Mouse (Mus musculus): ENCODE data around the gene Capn1. TPM values are rescaled to one million over a fixed set of nuclear protein-coding genes. Genes with fewer than 3 reads are reported as not detected.
A peak's percentile ranks its signal among the peaks of the same experiment; 100 is the strongest.

The Capn1 gene
- polyA plus RNA-seq, 1 experiment from 2014 or later, result 5.4 TPM

DNA sequence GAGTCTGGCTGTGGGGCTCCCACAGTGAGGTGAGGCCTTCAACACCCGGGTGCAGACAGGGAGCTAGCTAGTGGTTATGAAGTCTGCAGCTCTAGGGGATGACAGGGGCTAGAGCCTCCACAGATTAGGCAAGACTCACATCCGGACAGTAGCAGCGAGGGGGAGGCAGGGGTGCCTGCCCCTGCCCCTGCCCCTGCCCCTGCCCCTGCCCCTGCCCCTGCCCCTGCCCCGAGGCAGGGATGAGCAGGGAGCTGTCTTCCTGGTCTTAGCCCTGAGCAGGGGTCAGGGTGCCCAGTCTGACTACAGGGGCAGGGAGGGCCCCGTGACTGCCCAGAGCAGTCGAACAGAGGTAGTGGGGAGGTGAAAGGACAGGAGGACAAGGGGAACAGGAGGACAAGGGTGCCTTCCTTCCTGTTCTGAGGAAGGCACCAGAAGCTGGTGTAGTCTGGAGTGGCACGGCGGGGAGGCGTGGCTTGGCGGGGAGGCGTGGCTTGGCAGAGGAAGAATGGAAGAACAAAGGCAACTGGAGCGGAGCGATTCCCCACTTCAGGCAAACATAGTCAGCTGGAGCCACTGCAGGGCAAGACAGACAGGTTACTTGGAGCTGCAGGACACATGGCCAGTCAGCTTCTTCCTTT lies 26.8 kb downstream of the Capn1 start:
- ATAC-seq (ENCODE audit: low FRiP score) (peak; percentile 71; the same call in 1 of the 2 replicates), DNase-seq (ENCODE audit: low spot score) (peak; percentile 79)
- Histone ChIP-seq H3K27ac (peak overlapping the region; percentile 67), H3K4me2 (replicated peaks) (peak overlapping the region; percentile 42), H3K9ac (peak overlapping the region; percentile 52; the same call in 1 of the 2 replicates), H3K4me3 (replicated peaks; ENCODE audit: low read length) (peak overlapping the region; percentile 9; the same call in 1 of the 2 replicates), H3K36me3 (replicated peaks; ENCODE audit: control insufficient read depth, insufficient read depth) (no peaks in the 10 kb centered on the region), H3K27me3 (ENCODE audit: control insufficient read depth, insufficient read depth, low read length) (no peaks in the 10 kb centered on the region), H3K4me1 (replicated peaks; ENCODE audit: control insufficient read depth, insufficient read depth, low read length) (peaks cover 7% of the 10 kb centered on the region), H3K9me3 (ENCODE audit: control insufficient read depth, low read length) (no peaks in the 10 kb centered on the region)
- WGBS, result 6% methylated on average over 12 of the region's 13 CpGs

DNA sequence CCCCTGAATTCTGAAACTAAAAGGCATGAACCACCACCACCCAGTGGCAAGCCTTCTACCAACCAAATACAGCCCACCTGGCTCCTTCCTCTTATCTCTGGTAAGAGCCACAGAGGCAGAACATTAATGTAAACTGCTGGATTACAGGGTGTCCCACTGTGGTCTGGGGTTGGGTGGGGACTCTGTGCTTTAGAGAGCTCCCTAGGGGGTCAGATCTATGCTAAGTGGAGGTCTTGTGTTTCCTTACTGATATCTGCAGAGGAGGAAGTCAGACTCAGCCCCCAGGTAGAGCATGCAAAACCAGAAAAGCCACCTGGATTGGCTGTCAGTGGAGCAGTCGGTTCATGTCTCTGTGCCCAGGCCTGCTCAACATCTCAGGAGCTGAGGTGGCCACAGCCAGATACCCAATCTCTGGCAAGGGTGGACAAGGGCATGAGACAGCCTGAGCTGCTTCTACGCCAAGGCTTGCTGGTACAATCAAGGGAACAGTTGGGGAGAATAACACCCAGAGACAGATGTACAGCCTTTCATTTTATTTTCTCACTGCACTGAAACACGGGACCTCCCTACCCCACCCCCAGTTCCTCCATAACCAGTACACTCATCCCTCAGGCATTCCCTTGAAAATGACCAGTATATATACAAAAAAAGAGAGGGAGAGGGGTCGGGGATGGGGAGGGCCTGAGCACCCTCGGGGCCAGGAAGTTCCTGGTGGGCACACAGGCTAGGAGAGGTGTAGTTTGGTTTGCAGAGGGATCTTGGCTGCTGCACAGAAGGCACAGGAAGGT lies 27.5 kb downstream of the Capn1 start:
- H3K27ac ChIP-seq, result no peak overlapping the region
- H3K36me3 ChIP-seq (replicated peaks; ENCODE audit: control insufficient read depth, insufficient read depth), result no peaks in the 10 kb centered on the region
- H3K9ac ChIP-seq, result no peak overlapping the region
- H3K27me3 ChIP-seq (ENCODE audit: control insufficient read depth, insufficient read depth, low read length), result no peaks in the 10 kb centered on the region
- ATAC-seq (ENCODE audit: low FRiP score) (no peak), DNase-seq (ENCODE audit: low spot score) (no peak)
- H3K9me3 ChIP-seq (ENCODE audit: control insufficient read depth, low read length), result no peaks in the 10 kb centered on the region
- no peak overlapping the region for H3K4me3 ChIP-seq (replicated peaks; ENCODE audit: low read length)
- peaks cover 7% of the 10 kb centered on the region for H3K4me1 ChIP-seq (replicated peaks; ENCODE audit: control insufficient read depth, insufficient read depth, low read length)
- WGBS, result 73% methylated on average over 5 of the region's 5 CpGs
- H3K4me2 ChIP-seq (replicated peaks), result no peak overlapping the region

DNA sequence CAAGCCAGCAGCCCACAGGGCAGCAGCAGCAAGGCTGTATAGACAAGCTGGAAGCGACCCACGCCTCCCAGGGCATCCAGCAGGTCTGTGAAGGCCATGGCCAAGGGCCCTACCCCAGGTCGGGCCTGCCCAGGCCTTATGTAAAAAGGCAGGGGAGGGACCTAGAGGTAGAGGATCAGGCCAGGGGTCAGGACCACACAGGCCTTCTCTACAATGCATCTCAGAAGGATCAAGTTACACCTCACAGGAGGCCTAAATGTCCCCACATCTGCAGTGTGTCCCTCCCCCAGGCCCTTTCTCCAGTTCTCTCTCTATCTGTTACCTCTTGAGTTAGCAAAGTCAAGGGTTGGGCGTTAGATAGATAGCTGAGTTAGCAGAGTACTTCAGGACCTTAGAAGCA lies 29.7 kb downstream of the Capn1 start, which contains the start of gene Slc22a20:
Slc22a20 (minus strand) TSS at position 101 of the 400 bp plus-strand sequence.
- 49% methylated on average over 4 of the region's 4 CpGs for WGBS
- Histone ChIP-seq H3K4me1 (replicated peaks; ENCODE audit: control insufficient read depth, insufficient read depth, low read length) (peaks cover 7% of the 10 kb centered on the region), H3K9me3 (ENCODE audit: control insufficient read depth, low read length) (no peaks in the 10 kb centered on the region)

DNA sequence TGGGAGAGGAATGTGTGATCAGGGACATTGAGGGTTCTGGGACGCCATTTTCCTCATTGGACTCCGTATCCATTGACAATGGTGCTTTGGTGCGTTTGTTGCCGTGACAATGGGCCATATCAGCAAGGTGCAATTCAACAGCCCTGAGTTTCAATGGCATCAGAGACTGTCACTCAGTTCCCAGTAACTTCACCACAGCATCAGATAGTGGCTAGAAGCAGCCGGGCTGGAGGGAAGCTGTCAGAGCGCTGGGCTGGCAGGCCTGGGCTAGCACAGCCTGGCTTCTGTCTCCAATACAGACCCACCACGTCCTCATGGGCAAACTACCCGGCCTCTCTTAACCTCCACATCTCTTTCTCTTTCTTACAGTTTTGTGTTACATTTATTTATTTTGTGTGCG lies 35.2 kb downstream of the Capn1 start:
- Histone ChIP-seq H3K27me3 (ENCODE audit: control insufficient read depth, insufficient read depth, low read length) (no peaks in the 10 kb centered on the region), H3K9ac (no peak overlapping the region), H3K9me3 (ENCODE audit: control insufficient read depth, low read length) (no peaks in the 10 kb centered on the region), H3K4me1 (replicated peaks; ENCODE audit: control insufficient read depth, insufficient read depth, low read length) (no peaks in the 10 kb centered on the region), H3K27ac (no peak overlapping the region), H3K36me3 (replicated peaks; ENCODE audit: control insufficient read depth, insufficient read depth) (no peaks in the 10 kb centered on the region), H3K4me3 (replicated peaks; ENCODE audit: low read length) (no peak overlapping the region), H3K4me2 (replicated peaks) (no peak overlapping the region)
- DNase-seq (ENCODE audit: low spot score), result no peak
- WGBS, result 86% methylated on average over 9 of the region's 9 CpGs
- ATAC-seq (ENCODE audit: low FRiP score), result no peak

More for the DNA sequence above, 29.7 kb downstream of the Capn1 start, which contains the start of gene Slc22a20:
- Histone ChIP-seq H3K36me3 (replicated peaks; ENCODE audit: control insufficient read depth, insufficient read depth) (no peaks in the 10 kb centered on the region), H3K27ac (no peak within 1 kb of the TSS), H3K27me3 (ENCODE audit: control insufficient read depth, insufficient read depth, low read length) (no peaks in the 10 kb centered on the region), H3K4me2 (replicated peaks) (no peak within 1 kb of the TSS), H3K9ac (no peak within 1 kb of the TSS), H3K4me3 (replicated peaks; ENCODE audit: low read length) (no peak within 1 kb of the TSS)
- ATAC-seq (ENCODE audit: low FRiP score) (no peak), DNase-seq (ENCODE audit: low spot score) (no peak)

DNA sequence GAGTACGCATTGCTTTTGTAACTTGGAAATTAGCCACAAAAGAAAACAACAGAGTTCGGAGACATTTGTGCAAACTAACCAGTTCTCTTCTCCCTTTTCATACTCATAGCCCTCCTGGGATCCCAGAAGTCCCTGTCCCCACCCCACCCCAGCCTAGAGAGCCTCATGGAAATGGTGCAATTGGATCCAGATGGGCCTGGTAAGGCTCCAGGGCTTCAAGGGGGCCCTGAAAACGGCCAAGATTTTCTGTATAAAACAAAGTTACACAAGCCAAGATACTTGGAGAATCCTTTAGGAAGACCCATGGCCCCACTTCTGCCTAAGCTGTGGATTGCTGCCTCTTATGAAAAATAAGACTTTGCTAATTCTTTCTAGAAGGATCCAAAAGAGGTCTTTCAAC lies 38.0 kb downstream of the Capn1 start:
- no peaks in the 10 kb centered on the region for H3K4me1 ChIP-seq (replicated peaks; ENCODE audit: control insufficient read depth, insufficient read depth, low read length)
- H3K36me3 ChIP-seq (replicated peaks; ENCODE audit: control insufficient read depth, insufficient read depth), result no peaks in the 10 kb centered on the region
- H3K9ac ChIP-seq, result no peak overlapping the region
- H3K27me3 ChIP-seq (ENCODE audit: control insufficient read depth, insufficient read depth, low read length), result no peaks in the 10 kb centered on the region
- H3K27ac ChIP-seq, result no peak overlapping the region
- no peak overlapping the region for H3K4me3 ChIP-seq (replicated peaks; ENCODE audit: low read length)
- no peak for ATAC-seq (ENCODE audit: low FRiP score)
- 77% methylated on average over 3 of the region's 3 CpGs for WGBS
- no peak for DNase-seq (ENCODE audit: low spot score)
- H3K4me2 ChIP-seq (replicated peaks), result no peak overlapping the region
- H3K9me3 ChIP-seq (ENCODE audit: control insufficient read depth, low read length), result no peaks in the 10 kb centered on the region

DNA sequence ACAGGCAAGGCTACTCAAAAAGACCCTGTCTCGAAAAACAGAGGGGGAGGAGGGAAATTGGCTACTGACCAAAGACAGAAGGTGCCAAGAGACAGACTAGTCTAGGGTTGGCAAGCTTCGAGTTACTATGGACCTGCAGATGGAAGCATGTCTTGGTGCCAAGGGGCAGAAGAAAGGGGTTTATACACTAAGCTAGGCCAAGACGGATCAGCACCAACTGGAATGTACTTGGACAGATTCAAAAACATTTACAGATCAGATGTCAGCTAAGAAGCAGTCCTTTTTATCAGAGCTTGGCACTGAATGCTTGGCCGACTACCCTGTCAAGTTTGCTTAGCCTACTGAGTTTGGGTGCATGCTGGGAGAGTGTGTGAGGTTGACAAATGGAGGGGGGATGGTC lies 40.0 kb downstream of the Capn1 start:
- H3K36me3 ChIP-seq (replicated peaks; ENCODE audit: control insufficient read depth, insufficient read depth), result no peaks in the 10 kb centered on the region
- DNase-seq (ENCODE audit: low spot score) (peak; percentile 65), ATAC-seq (ENCODE audit: low FRiP score) (peak; percentile 57; the same call in 1 of the 2 replicates)
- H3K9ac ChIP-seq, result no peak overlapping the region
- no peak overlapping the region for H3K4me2 ChIP-seq (replicated peaks)
- H3K9me3 ChIP-seq (ENCODE audit: control insufficient read depth, low read length), result no peaks in the 10 kb centered on the region
- no peak overlapping the region for H3K27ac ChIP-seq
- H3K27me3 ChIP-seq (ENCODE audit: control insufficient read depth, insufficient read depth, low read length), result no peaks in the 10 kb centered on the region
- H3K4me1 ChIP-seq (replicated peaks; ENCODE audit: control insufficient read depth, insufficient read depth, low read length), result no peaks in the 10 kb centered on the region
- 71% methylated on average over 4 of the region's 4 CpGs for WGBS
- no peak overlapping the region for H3K4me3 ChIP-seq (replicated peaks; ENCODE audit: low read length)

DNA sequence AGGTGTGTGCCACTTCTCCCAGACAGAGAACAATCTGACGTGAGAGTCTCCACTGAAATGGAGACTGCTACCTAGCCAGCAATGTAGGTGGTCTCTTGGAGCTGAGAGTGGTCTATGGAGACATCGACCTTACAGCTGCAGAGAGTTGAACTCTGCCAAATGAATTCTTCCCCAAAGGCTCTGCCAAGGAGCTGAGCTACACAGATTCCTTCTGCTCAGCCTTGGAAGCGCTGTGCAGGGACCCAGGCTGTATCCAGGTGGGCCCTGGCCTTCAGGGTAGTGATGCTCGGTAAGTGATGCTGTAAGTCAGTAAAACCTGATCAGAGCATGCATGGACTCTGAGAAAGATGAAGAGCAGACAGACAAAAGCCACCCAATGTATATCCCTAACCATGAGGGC lies 40.6 kb downstream of the Capn1 start:
- ATAC-seq (ENCODE audit: low FRiP score) (no peak), DNase-seq (ENCODE audit: low spot score) (no peak)
- 72% methylated on average over 4 of the region's 4 CpGs for WGBS
- H3K9me3 ChIP-seq (ENCODE audit: control insufficient read depth, low read length), result no peaks in the 10 kb centered on the region
- no peaks in the 10 kb centered on the region for H3K4me1 ChIP-seq (replicated peaks; ENCODE audit: control insufficient read depth, insufficient read depth, low read length)
- H3K9ac ChIP-seq, result no peak overlapping the region
- H3K4me3 ChIP-seq (replicated peaks; ENCODE audit: low read length), result no peak overlapping the region
- H3K27me3 ChIP-seq (ENCODE audit: control insufficient read depth, insufficient read depth, low read length), result no peaks in the 10 kb centered on the region
- H3K27ac ChIP-seq, result no peak overlapping the region
- H3K4me2 ChIP-seq (replicated peaks), result no peak overlapping the region
- no peaks in the 10 kb centered on the region for H3K36me3 ChIP-seq (replicated peaks; ENCODE audit: control insufficient read depth, insufficient read depth)

DNA sequence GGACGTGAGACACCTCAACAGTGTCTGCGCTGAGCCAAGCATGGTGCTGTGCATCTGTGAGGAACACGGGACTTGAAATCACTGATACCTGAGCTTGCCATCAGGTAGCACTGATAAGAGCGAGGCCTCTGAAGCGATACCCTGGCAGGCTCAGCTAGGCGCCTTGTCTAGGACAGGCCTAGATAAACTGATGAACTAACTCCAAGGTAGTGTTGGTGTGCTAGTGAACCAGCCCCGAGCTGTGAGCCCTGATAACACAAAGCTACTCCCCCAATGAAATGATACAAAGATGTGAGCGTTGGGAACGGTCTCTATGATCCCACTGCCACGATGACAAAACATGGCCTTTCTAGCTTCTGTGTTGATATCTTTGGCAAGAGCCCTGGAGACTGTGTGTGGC lies 48.0 kb downstream of the Capn1 start:
- ATAC-seq (ENCODE audit: low FRiP score) (no peak), DNase-seq (ENCODE audit: low spot score) (no peak)
- H3K9ac ChIP-seq, result no peak overlapping the region
- no peaks in the 10 kb centered on the region for H3K9me3 ChIP-seq (ENCODE audit: control insufficient read depth, low read length)
- H3K4me2 ChIP-seq (replicated peaks), result no peak overlapping the region
- no peaks in the 10 kb centered on the region for H3K27me3 ChIP-seq (ENCODE audit: control insufficient read depth, insufficient read depth, low read length)
- no peaks in the 10 kb centered on the region for H3K36me3 ChIP-seq (replicated peaks; ENCODE audit: control insufficient read depth, insufficient read depth)
- H3K27ac ChIP-seq, result no peak overlapping the region
- H3K4me3 ChIP-seq (replicated peaks; ENCODE audit: low read length), result no peak overlapping the region
- 90% methylated on average over 10 of the region's 10 CpGs for WGBS
- H3K4me1 ChIP-seq (replicated peaks; ENCODE audit: control insufficient read depth, insufficient read depth, low read length), result peaks cover 12% of the 10 kb centered on the region; the same call in 1 of the 2 replicates

DNA sequence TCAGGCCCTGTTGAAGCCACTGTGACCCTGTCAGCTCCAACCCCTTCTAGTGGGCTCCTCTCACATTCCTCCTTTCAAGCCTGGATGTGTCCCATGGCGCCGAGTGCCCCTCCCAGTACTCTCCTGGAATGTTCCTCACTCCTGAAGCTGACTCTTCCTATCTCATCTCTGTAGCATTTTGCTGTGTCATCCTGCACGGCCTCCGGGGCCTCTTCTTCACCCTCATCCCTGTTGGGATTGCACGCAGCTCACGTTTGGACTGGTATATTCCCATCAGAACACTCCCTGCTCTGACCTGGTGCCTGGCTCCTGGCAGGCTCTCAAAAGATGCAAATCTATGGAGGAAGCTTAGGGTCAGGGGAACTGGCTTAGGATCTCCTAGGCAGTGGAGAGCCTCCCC lies 48.9 kb downstream of the Capn1 start:
- Histone ChIP-seq H3K27me3 (ENCODE audit: control insufficient read depth, insufficient read depth, low read length) (no peaks in the 10 kb centered on the region), H3K9ac (no peak overlapping the region), H3K27ac (no peak overlapping the region), H3K9me3 (ENCODE audit: control insufficient read depth, low read length) (no peaks in the 10 kb centered on the region), H3K4me1 (replicated peaks; ENCODE audit: control insufficient read depth, insufficient read depth, low read length) (peaks cover 12% of the 10 kb centered on the region; the same call in 1 of the 2 replicates), H3K36me3 (replicated peaks; ENCODE audit: control insufficient read depth, insufficient read depth) (no peaks in the 10 kb centered on the region), H3K4me2 (replicated peaks) (no peak overlapping the region), H3K4me3 (replicated peaks; ENCODE audit: low read length) (no peak overlapping the region)
- DNase-seq (ENCODE audit: low spot score), result no peak
- 75% methylated on average over 6 of the region's 6 CpGs for WGBS
- no peak for ATAC-seq (ENCODE audit: low FRiP score)

All from hindbrain, embryonic 14.5 days (tissue).